Mouse (Mus musculus) brain, embryonic 14.5 days (tissue): Measurements from ENCODE around the gene Ppp1r12b.

Source experiments
- CTCF ChIP-seq: fragments of 200-500 bp; IDR thresholded peaks from 2 replicates; pipeline ENCODE4 v1.5.1; 2012; ENCODE audit warnings: inconsistent platforms, mild to moderate bottlenecking, moderate library complexity, borderline replicate concordance; ENCODE audit not compliant: insufficient read depth, insufficient read length; ENCODE audit errors: extremely low read depth
- POLR2A ChIP-seq: fragments of 200-500 bp; IDR thresholded peaks from 2 replicates; pipeline ENCODE4 v1.6.1; 2012; ENCODE audit warnings: mild to moderate bottlenecking, inconsistent platforms, borderline replicate concordance; ENCODE audit not compliant: poor library complexity, insufficient read depth, insufficient read length, severe bottlenecking; ENCODE audit errors: extremely low read depth

- TF ChIP-seq CTCF (no peak), POLR2A (no peak)
These were observed 9.7 kb upstream of the Ppp1r12b start for GRCm38 (mm10) chr1:134965430-134965829.
